Mouse (Mus musculus): ENCODE measurements around the gene Fam163a.

Gene Fam163a

DNA sequence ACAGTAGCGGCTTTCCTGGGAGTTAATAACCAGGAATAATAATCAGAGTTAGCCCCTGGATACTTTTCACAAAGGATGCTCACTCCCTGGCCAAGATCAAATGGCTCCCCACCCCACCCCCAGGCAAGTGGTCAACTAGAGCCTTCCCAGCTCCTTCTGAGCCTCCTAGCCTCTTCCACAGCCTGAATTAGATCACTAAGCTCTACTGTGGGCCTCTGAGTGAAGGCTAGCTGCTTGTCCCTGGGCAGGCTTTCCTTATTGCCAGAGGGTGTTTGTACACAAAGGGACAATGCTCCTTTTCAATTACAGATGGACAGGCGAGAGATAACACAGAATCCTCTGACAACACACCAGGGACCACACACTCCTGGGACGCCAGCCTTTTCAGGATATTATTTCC is 2.2 kb downstream of the Fam163a start:
- DNase-seq (ENCODE audit: low read depth, low spot score): no peak

DNA sequence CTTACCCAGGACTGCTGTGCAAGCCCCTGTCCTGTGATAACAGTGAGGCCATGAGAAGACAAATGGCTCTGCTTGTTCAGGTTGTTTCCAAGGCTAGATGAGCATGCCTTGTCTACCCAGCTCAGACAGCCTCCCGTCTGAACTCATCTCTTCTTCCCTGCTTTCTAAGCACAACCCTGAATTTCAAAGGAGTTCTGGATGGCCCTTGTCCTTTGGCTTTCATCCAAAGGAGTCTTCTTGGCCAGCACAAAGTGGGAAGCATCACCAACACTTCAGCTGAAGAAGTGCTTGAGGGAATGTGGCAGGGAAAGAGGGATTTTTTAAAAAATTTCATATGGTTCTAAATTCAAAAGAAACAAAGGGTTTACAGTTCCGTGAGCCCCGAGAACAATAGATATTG is 3.8 kb downstream of the Fam163a start:
- DNase-seq (ENCODE audit: low read depth, low spot score): no peak

DNA sequence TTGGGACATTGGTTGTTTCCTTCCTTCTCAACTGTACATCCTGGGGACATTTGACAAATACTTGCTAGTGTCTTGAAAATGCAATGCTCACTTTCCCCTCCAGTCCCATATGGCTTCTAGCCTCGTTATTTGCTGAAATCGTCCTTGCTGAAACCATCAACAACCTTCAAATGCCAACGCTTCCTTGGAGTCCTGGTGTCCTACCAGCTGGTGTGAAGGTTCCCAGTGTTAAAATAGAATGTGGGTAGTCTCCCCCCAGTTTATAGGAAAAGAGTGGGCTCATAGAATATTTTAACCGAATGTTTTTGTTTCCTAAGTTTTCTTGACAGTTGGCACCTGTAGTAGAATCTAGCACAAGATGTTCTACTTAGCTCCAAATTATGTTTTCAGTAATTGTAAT is 7.2 kb downstream of the Fam163a start:
- DNase-seq (ENCODE audit: low read depth, low spot score): no peak

DNA sequence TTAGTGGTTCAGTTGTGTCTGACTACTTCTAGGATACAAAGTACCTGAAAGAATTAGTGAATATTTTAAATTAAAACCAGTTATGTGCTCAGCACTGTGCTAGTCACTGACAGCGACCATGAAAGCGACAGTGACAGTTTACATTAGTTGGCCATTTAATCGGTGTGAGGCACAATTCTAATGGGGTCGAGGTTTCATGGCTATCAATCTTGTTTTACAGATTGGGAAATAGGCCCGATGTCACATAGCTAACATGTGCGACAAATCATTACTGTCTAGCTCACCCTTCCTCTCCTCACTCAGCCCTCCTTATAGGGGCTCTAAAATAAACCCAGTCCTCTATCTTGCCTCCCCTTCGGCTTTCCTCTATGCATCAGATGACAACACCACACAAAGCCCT is 11.5 kb downstream of the Fam163a start:
- DNase-seq (ENCODE audit: low read depth, low spot score): no peak

DNA sequence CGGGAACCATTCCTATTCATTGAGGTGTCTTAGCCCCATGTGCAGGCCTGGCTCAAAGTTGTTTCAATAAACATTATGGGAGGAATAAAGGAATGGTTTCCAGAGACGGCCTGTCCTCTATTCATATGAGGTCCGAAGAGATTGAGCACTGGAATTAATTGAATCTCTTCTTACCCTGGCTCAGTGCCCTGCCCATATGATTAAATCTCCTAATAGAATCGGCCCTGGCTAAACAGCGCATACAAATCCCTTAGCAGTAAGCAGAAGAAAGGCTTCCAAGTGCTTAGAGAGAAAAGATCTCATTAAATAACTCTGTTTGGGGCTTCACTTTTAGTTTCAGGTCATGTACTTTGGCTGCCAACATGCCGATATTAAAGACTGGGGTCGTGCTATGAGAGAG is 12.0 kb downstream of the Fam163a start:
- no peak for DNase-seq (ENCODE audit: low read depth, low spot score)

DNA sequence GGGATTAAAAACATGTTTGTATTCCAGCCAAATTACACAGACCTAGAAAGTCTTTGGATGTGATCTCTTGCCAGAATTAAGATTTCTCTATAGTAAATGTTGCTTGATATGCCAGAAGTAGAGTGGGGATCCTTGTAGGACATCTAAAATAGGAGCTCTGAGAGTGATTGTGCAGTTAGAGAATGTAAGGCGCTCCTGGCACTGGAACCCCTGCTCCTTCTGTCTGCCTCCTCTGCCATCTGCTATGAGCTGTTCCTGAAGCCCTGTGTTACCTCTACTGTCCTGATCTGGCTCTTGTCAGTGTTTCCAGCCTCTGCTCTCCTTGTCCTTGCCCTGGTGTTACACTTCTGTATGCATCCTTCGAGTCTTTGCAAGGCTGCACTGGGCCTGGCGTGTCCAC is 18.2 kb downstream of the Fam163a start:
- no peak for DNase-seq (ENCODE audit: low read depth, low spot score)

DNA sequence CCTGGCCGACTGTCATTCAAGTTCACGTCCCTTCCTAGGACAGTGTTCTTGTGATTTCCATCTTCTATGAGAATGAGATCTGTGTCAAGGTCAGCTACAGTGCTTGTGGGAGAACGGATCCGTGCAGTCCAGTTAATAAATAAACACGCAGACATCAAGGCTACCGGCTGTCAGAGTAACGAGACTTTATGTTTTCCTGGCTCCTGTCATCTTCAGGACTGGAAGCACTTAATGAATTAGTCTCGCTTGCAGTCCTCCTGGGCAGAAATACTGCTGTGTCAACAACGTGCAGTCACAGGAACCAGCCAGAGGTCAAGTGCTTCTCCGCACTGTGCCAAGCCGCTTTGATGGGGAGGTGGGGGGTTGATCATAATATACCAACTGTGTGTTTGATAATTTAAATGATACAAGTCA is 20.7 kb downstream of the Fam163a start:
- no peak for DNase-seq (ENCODE audit: low read depth, low spot score)

DNA sequence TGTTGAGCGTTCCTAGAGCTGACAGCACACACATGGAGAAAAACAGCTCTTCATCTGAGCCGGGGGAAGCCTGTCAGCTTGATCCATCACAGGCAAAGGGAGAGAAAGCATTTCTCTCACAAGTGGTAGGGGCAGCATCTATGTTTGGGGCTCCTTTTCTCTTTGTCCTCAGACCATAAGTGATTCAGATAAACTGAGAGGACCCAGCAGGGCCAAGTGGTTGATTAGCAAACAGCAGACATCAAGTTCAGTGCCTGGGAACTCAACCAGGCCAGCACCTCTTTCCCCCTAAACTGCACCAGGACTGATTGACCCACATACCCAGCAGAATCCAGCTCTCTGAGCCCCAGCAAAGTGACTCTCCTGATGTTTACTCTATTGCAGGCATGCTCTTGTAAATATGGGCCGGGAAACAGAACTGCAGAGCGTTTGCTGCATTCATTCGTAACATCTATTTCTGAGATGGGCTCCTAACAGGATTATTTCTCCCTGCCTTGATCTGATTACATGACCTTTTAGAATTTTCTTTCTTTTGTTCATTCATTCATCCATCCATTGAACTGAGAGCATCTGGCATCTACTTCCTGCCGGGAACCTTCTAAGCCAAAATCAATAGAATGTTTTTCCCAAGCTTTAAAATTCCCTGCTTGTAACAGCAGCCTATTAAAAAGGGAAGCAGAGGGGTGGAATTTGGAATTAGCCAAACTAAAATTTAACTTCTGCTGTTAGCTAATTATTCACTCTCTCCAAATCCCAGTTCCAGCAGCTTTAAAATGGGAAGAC is 21.5 kb downstream of the Fam163a start:
- DNase-seq (ENCODE audit: low read depth, low spot score): no peak

DNA sequence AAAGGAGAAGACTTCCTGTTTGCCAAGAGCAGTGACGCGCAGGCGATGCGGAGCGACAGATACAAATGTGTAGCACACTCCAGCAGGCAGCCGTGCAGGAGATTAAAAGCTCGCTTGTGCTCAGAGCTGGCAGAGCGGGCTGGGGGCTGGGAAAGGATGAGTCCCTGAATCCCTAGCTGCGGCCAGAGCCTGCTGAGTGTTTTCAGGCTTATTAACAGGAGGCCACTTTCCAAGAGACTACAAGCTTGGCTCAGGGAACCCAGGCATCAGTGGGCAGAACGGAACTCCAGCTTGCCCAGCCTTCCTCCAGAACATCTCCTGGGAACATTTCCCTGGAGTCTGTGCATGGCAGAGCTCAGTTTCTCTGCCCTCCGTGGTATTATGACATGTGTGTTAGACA is 25.0 kb downstream of the Fam163a start:
- no peak for DNase-seq (ENCODE audit: low read depth, low spot score)

DNA sequence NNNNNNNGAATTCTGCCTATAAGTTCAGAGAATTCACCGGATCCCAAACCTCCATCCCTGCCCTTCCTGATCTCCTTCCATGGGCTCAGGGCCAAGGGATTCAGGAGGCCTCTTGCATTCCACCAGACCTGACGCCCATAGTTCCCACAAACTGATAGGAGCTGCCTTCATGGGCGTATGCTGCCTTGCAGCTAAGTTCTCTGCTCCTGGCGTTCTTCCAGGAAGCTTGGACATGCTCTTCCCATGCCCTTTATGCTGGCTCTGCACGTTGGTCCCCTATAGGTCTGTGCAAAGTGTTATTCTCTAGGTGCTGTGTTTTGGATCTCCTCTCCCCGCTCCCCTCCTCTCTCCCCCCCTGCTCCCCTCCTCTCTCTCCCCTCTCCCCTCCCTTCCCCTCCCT is 36.1 kb downstream of the Fam163a start:
- no peak for DNase-seq (ENCODE audit: low read depth, low spot score)

DNA sequence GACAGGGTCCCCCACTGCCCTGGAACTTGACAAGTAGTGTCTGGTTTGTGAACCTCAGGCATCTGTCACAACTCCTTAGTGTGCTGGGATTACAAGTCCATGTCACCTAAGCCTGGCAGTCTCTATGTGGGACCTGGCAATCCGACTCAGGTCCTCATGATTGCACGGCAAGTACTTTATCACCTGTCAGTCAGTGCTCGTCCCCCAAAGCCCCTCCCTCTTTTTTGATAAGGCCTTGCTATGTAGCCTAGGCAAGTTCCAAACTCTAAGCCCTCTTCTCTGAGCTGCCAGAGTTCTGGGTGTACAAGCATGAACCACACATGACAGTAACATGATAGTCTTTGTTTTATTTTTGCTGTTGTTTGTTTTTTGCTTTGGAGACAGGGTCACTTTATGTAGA is 88.1 kb downstream of the Fam163a start:
- DNase-seq (ENCODE audit: low read depth, low spot score): no peak

DNA sequence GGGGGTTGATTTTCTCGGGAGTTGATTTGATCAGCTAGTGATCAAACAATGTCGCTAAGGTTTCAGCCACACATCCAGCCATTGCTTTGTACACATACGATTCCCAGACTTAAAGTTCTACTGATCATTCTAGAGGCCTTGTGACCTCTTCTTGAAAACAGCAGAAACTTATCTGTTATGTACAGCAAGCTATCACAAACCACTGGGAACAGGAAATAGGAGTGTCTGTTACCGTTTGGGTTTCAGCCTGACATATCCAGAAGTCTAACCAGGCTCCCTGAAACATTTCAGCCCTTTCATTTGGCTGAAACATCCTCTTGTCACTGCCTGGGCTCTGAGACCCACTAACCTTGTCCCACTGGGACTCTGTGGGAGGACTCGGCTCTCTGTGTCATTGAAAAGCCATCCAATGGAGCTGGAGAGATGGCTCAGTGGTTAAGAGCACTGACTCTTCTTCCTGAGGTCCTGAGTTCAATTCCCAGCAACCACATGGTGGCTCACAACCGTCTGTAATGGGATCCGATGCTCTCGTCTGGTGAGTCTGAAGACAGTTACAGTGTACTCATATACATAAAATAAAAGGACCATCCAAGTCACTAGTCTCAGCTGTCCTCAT is 90.8 kb downstream of the Fam163a start:
- no peak for DNase-seq (ENCODE audit: low read depth, low spot score)

DNA sequence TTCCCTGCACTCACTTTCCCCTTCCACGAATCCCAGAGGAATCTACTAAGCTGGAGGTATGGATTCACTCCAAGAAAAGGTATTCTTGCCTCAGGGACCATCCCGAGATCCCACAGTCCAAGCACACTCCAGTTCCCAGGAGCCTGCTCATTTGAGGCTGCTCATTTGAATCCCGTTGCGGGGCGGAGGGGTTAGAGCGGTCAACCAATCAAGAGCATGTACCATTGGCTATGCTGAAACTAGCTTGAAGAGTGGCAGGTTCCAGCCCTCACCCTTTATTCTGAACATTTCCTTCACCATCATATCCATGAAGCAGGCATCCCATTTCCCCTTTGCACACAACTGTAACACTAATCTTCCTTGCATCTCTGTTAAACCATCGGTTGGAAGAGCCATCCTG is 92.7 kb downstream of the Fam163a start:
- DNase-seq (ENCODE audit: low read depth, low spot score): no peak

DNA sequence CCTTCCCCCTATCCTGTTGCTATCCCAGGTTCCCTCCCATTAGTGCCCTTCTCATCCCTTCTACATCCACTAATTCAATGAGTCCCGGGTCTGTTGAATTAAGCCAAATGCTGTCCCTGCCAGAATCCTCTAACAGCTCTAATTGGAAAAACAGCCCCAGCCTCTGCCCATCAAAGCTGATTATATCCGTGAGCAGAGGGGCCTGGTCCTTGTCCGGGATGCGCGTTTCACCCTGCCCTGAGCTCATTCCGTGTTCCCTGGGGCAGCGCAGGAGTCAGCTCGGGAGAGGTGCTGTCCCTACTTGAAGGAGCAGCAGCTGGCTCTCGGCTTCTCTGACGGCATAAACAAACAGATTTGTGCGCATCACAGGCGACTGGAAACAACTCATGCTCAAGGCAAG is 93.1 kb downstream of the Fam163a start:
- no peak for DNase-seq (ENCODE audit: low read depth, low spot score)

DNA sequence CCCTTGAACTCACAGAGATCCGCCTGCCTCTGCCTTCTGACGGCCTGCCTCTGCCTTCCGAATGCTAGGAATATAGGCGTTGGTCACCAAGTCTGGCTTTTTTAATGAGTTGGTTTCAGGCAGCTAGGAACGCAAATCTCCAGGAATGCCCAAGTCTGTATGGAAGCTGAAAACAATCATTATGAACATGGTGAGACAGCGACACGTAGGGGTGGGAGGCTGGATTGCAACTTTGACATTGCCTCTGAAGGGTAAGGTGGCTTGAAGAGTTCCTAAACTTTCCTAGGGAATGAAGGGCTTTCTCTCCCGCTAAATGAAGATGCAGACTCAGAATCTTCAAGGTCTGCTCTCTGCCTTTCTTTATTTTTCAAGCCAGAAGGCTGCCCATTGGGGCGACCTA is 93.7 kb downstream of the Fam163a start:
- DNase-seq (ENCODE audit: low read depth, low spot score): no peak

DNA sequence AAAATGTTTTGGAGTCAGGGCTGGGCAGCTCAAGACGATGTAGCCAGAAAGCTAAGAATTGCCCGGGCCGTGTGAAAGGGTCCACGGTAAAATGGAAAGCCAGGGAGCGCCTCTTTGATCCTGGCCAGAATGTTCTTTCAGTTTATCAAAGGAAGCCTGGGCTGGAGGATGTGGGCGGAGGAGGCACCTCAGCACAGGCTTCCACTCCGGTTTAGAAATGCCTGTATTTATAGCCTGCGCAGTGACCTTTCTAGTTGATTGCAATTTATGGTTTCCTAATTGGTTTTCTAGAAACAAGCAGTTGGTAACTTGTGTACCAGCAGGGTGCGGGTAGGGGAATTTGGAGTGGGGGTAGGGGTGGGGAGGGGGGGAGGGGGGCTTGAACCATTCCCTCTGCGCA is 96.4 kb downstream of the Fam163a start:
- no peak for DNase-seq (ENCODE audit: low read depth, low spot score)

DNA sequence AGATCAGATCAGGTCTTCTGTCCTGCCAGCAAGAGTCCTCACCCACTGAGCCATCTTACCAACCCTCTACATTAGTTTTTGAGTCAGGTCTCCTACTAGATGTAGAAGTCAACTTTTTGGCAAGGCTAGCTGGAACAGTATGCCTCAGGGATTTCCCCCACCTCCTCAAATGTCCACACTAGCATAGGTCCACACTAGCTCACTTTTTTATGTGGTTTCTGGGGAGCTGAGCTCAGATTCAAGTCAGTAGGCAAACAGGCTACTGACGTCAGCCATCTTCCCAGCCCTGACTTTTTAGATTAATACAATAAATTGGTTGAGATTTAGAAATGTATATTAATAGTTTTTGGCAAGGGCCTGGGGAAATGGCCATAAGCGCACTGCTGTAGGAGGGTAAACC is 97.4 kb downstream of the Fam163a start:
- peak; percentile 30 for DNase-seq (ENCODE audit: low read depth, low spot score)

DNA sequence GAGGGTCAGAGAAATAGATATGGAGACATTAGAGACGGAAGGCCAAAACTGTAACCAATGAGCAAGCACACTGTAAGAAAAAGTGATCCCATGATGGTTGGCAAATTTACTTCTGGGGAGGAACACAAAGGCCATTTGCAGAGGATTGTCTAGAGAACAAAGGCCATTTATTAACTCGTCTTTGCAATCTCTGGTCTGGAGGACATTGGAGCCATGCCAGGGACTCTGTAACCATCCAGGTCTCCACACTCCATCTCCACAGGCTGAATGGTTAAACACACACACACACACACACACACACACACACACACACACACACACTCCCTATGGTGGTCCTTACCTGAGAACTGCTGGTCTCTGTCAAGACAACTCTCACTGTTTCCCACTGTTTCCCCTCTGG is 99.4 kb downstream of the Fam163a start:
- no peak for DNase-seq (ENCODE audit: low read depth, low spot score)

DNA sequence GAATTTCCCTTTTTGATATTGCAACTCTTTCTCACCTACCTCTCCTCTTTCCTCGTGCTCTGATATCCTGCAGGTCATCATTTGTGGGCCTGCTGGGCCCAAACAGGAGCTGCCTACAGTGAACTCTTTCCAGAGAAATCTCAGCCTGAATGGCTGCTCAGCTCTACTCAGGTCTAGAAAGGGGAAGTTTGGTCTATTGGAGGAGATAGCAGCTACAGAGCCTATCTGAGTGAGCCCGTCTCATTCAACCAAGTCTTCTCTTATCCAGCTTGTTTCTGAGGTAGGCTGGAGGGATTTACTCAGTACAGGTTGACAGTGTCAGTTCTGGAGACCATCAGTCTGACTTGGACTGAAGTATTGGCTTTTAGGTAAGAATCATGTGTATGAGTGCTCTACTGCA is 101.1 kb downstream of the Fam163a start:
- no peak for DNase-seq (ENCODE audit: low read depth, low spot score)

DNA sequence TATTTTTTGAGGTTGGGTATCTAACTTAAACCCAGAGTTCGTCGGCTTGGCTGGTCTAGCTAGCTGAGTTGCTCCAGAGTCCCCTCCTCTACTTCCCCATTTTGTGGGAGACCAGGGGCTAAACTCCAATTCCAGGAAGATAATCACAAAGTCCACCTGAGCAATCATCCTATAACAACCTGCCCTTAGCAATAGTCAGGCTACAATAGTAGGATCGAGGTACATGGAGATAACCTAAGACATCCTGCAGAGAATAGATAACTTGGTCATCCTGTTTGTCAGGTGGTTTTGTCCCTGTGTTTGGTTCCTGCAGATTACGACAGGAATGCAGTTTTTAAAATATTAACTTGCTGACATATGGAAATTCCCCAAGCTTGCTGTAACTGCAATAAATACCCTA is 113.0 kb downstream of the Fam163a start:
- no peak for DNase-seq (ENCODE audit: low read depth, low spot score)

DNA sequence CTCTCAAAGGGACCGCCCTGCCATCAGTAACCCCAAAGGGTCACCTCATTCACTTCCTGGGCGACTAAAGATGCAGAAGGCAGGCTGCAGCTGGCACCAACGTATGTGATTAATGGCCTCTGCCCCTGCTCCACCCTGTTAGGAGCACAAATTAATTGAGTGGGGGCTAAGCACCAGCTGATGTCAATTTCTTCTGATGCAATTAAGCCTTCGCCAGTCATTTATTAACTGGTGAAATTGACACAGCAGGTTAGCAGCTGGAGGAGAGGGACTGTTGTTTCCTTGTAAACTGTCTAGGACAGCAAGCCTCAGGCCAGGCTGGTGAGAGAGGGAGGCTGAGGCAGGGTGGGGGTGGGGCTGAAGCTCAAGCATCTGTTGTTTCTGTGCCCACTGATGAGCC is 114.8 kb downstream of the Fam163a start:
- DNase-seq (ENCODE audit: low read depth, low spot score): no peak

DNA sequence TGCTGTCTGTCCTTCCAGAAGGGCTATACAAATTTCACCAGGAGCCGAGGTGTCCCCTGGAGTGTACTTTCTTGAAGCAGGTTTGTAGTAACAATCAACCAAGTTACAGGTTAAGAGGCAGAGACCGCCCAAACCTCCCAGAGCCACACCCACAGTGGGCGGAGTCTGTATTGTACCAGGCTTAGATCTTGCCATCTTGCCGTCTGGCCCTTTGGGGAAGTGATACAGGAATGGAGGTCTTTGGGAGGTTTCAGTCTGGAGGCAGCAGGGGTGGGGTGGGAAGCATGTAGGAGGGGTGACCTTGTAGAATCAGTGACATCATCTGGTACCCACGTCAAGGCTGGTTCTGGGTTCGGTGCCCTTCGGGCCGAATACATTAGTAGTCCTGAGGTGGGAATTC is 115.3 kb downstream of the Fam163a start:
- no peak for DNase-seq (ENCODE audit: low read depth, low spot score)

DNA sequence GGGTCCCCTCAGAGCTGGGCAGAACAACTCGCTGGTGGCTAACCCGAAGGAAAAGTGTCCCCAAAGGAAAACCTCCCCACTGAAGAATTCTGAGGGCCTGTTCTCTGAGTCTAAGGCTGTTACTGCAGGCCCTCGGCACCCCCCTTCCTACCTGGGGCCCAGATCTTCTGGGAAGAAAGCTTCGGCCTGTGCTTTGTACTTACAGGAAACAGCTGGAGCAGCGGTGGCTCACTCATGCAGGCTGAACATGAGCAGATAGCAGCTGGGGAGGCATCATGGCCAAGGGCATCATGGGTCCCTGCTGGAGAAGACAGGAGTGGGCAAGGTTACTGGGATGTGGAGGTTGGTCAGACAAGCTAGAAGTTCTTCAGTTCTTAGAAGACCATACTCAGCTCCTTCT is 117.2 kb downstream of the Fam163a start:
- DNase-seq (ENCODE audit: low read depth, low spot score): no peak

DNA sequence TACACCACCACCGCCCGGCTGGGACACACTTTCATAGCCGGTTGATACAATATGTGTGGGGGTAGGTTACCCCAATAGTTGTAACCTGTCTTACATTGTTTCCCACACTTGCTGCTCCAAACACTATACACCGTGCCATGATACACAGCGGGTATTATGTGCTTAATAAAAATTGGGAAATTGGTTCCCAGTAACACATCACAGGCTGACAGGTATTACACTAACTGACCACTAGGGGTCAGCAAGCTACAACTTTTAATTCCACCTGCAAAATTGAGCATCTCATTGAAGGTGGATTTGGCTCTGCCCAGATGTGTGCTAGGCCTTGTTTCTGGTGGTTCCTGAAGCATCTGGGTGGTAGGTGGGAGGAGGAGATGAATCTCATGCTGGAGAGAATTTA is 119.1 kb downstream of the Fam163a start:
- DNase-seq (ENCODE audit: low read depth, low spot score): peak; percentile 72
